Mouse (Mus musculus) ES-E14 (cell line): ENCODE results near the gene Catsper1. TPM values are rescaled to one million over a fixed set of nuclear protein-coding genes. Genes with fewer than 3 reads are reported as not detected.
A peak's percentile ranks its signal among the peaks of the same experiment; 100 is the strongest.

ENCODE experiments used
- DNase-seq: peaks from one replicate; pipeline ENCODE4 v3.0.0-alpha.2; 2013; ENCODE audit warnings: low read depth, low spot score
- H3K27ac ChIP-seq: 2 replicates; pipeline ENCODE4 v1.5.1; 2012; ENCODE audit warnings: low read depth, mild to moderate bottlenecking, low read length, moderate library complexity, mixed read lengths; ENCODE audit not compliant: poor library complexity, insufficient read depth, severe bottlenecking
- H3K36me3 ChIP-seq: 2 replicates; pipeline ENCODE4 v1.6.1; 2012; ENCODE audit warnings: mild to moderate bottlenecking, low read length, moderate library complexity, mixed read lengths; ENCODE audit not compliant: control insufficient read depth, poor library complexity, insufficient read depth, severe bottlenecking
- H3K4me1 ChIP-seq, 2 experiments: fragments of 150-350 bp in 1 of 2; sonication (generic) in 1 of 2; 2 replicates each; pipeline ENCODE4 v1.6.1; 2012; ENCODE audit warnings: low read length in 2 of 2, mild to moderate bottlenecking in 1 of 2, mixed read lengths in 1 of 2; ENCODE audit not compliant: control insufficient read depth in 2 of 2, insufficient read depth in 2 of 2, poor library complexity in 1 of 2
- H3K4me3 ChIP-seq, 2 experiments: fragments of 150-350 bp in 1 of 2; sonication (generic) in 1 of 2; 2 replicates each; pipeline ENCODE4 v1.5.1; 2012; ENCODE audit warnings: low read length in 2 of 2, low read depth in 1 of 2, mild to moderate bottlenecking in 1 of 2, mixed read lengths in 1 of 2; ENCODE audit not compliant: insufficient read depth in 1 of 2, poor library complexity in 1 of 2, severe bottlenecking in 1 of 2
- H3K9ac ChIP-seq: 2 replicates; pipeline ENCODE4 v1.6.1; 2012; ENCODE audit warnings: low read depth, mild to moderate bottlenecking, low read length, mixed read lengths; ENCODE audit not compliant: poor library complexity, insufficient read depth, severe bottlenecking
- H3K9me3 ChIP-seq: fragments of 150-350 bp; sonication (generic); 2 replicates; pipeline ENCODE4 v1.6.1; 2012; ENCODE audit warnings: low read depth, mild to moderate bottlenecking, low read length; ENCODE audit not compliant: control insufficient read depth, insufficient read depth
- CHD2 ChIP-seq: IDR thresholded peaks from 2 replicates; pipeline ENCODE4 v1.6.1; 2014; ENCODE audit warnings: mild to moderate bottlenecking, low read depth, low read length, inconsistent platforms
- HCFC1 ChIP-seq: IDR thresholded peaks from 2 replicates; pipeline ENCODE4 v1.6.1; 2012; ENCODE audit warnings: low read length, inconsistent platforms, borderline replicate concordance; ENCODE audit not compliant: insufficient read depth
- MAFK ChIP-seq: IDR thresholded peaks from 2 replicates; pipeline ENCODE4 v1.6.1; 2014; ENCODE audit warnings: mild to moderate bottlenecking, low read depth, low read length, inconsistent platforms; ENCODE audit not compliant: insufficient read depth
- ZC3H11A ChIP-seq: IDR thresholded peaks from 2 replicates; pipeline ENCODE4 v1.6.1; 2012; ENCODE audit warnings: low read depth, mild to moderate bottlenecking, inconsistent platforms, low read length, borderline replicate concordance
- ZNF384 ChIP-seq: IDR thresholded peaks from 2 replicates; pipeline ENCODE4 v1.6.1; 2012; ENCODE audit warnings: low read depth, low read length, inconsistent platforms
- in situ Hi-C, 2 experiments: fragments of 600-800 bp; cut with MboI; formaldehyde crosslinking; loops; one replicate each; pipeline ENCODE4 v1.15.1; 2025; ENCODE audit warnings: low sequenced_read_pairs in 2 of 2, inconsistent platforms in 1 of 2; ENCODE audit not compliant: unreplicated experiment in 2 of 2
- total RNA-seq: library from RNA; depleted of rRNA; stranded (reverse); fragments of 300-350 nt; gene quantifications from 2 replicates; pipeline ENCODE4 v1.2.3, GENCODE M21; 2012

The Catsper1 gene
- total RNA-seq, 1 experiment = not detected

DNA sequence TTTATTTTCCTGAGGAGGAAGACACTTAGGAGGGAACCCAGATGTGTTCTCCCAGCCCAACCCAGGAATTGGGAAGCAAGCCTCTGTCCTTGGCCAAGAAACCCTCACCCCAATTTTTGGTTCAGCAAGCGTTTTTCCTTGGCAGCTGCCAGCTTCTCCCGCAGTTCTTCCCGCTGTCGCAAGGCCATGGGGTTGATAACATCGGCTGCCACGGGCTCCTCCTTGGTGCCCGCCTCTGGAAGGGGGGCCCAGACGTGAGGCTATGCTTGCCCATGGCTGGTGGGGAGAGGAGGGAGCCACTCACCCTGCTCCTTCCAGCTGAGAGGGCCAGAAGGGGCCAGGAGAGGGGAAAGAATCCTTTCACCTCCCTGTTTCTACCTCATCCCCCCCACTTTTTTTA, 49.2 kb downstream of the Catsper1 start:
- no peak overlapping the region for H3K4me3 ChIP-seq
- in situ Hi-C loops = no loop called here

GRCm38 (mm10) chr19:5388011-5388441, 52.5 kb downstream of the Catsper1 start:
- H3K4me3 ChIP-seq = peak overlapping the region; percentile 94 to 96
- in situ Hi-C loops = no loop called here
- TF ChIP-seq CHD2 (no peak), HCFC1 (no peak)
- H3K9ac ChIP-seq = peak overlapping the region; percentile 94
- H3K27ac ChIP-seq = peak overlapping the region; percentile 70
- H3K9me3 ChIP-seq = no peaks in the 10 kb centered on the region
- peaks cover 2 to 15% of the 10 kb centered on the region in 2 experiments; a peak in 1 of 4 replicates for H3K4me1 ChIP-seq
- DNase-seq = no peak
- peaks cover 26% of the 10 kb centered on the region for H3K36me3 ChIP-seq

More for the DNA sequence above, 49.2 kb downstream of the Catsper1 start:
- Histone ChIP-seq H3K9ac (no peak overlapping the region), H3K27ac (no peak overlapping the region), H3K9me3 (no peaks in the 10 kb centered on the region), H3K36me3 (peaks cover 58% of the 10 kb centered on the region), H3K4me1 (peaks cover 2 to 4% of the 10 kb centered on the region in 2 experiments; a peak in 1 of 4 replicates)
- TF ChIP-seq ZNF384 (no peak), ZC3H11A (no peak), MAFK (no peak), HCFC1 (no peak), CHD2 (no peak)
- DNase-seq = no peak

- in situ Hi-C loops = no loop called here
- Histone ChIP-seq H3K4me1 (peaks cover 2 to 14% of the 10 kb centered on the region in 2 experiments; a peak in 1 of 4 replicates), H3K36me3 (peaks cover 19% of the 10 kb centered on the region), H3K9ac (peak within 1 kb of the TSS; percentile 94), H3K4me3 (peak within 1 kb of the TSS; percentile 94 to 96), H3K27ac (peak within 1 kb of the TSS; percentile 70), H3K9me3 (no peaks in the 10 kb centered on the region)
- TF ChIP-seq CHD2 (no peak), HCFC1 (peak; percentile 73; the same call in 1 of the 2 replicates)
- DNase-seq = peak; percentile 91
Observed at GRCm38 (mm10) chr19:5388588-5389242, 53.2 kb downstream of the Catsper1 start, which contains the start of gene Sart1. TSS of gene Sart1 (minus strand) at chr19:5388703.

GRCm38 (mm10) chr19:5389647-5390046, 54.1 kb downstream of the Catsper1 start:
- peak overlapping the region; percentile 28 for H3K27ac ChIP-seq
- in situ Hi-C loops = no loop called here

More at GRCm38 (mm10) chr19:5389647-5390046, 54.1 kb downstream of the Catsper1 start:
- Histone ChIP-seq H3K36me3 (peaks cover 10% of the 10 kb centered on the region), H3K4me1 (peaks cover 2 to 14% of the 10 kb centered on the region in 2 experiments; a peak in 1 of 4 replicates), H3K4me3 (peak overlapping the region; percentile 73 to 94), H3K9me3 (no peaks in the 10 kb centered on the region), H3K9ac (peak overlapping the region; percentile 89)
- DNase-seq = no peak
- TF ChIP-seq ZNF384 (no peak), HCFC1 (no peak), CHD2 (no peak), MAFK (no peak), ZC3H11A (no peak)
